Mouse (Mus musculus) midbrain, embryonic 11.5 days (tissue): ENCODE results near the gene 4931428L18Rik. TPM values are rescaled to one million over a fixed set of nuclear protein-coding genes. Genes with fewer than 3 reads are reported as not detected.

Experiments
- ATAC-seq: fragments of 200-750 bp; cut with Nextera tagmentation; 2 replicates; pipeline ENCODE4 v1.8.0; 2017; ENCODE audit warnings: moderate TSS enrichment, moderate library complexity; ENCODE audit not compliant: low FRiP score
- DNase-seq: peaks from one replicate; pipeline ENCODE4 v3.0.0; 2015; ENCODE audit warnings: low spot score; ENCODE audit errors: missing footprints
- H3K27ac ChIP-seq: fragments of 300-500 bp; sonication (generic); 2 replicates; pipeline ENCODE4 v1.5.1; 2014; ENCODE audit warnings: low read depth, low read length
- H3K27me3 ChIP-seq: fragments of 300-500 bp; sonication (generic); 2 replicates; pipeline ENCODE4 v1.6.1; 2014; ENCODE audit warnings: mild to moderate bottlenecking, low read length, moderate library complexity, mixed read lengths; ENCODE audit not compliant: control insufficient read depth, insufficient read depth
- H3K36me3 ChIP-seq: fragments of 300-500 bp; sonication (generic); 2 replicates; pipeline ENCODE4 v1.6.1; 2014; ENCODE audit warnings: mild to moderate bottlenecking, low read length, moderate library complexity, mixed read lengths; ENCODE audit not compliant: control insufficient read depth, insufficient read depth
- H3K4me1 ChIP-seq: fragments of 300-500 bp; sonication (generic); 2 replicates; pipeline ENCODE4 v1.6.1; 2014; ENCODE audit warnings: low read length; ENCODE audit not compliant: control insufficient read depth, insufficient read depth
- H3K4me2 ChIP-seq: fragments of 300-500 bp; sonication (generic); 2 replicates; pipeline ENCODE4 v1.6.1; 2014; ENCODE audit warnings: mild to moderate bottlenecking, moderate library complexity
- H3K4me3 ChIP-seq: fragments of 300-500 bp; sonication (generic); 2 replicates; pipeline ENCODE4 v1.5.1; 2014; ENCODE audit warnings: low read depth, low read length
- H3K9ac ChIP-seq: fragments of 300-500 bp; sonication (generic); 2 replicates; pipeline ENCODE4 v1.6.1; 2014; ENCODE audit warnings: low read length
- H3K9me3 ChIP-seq: fragments of 300-500 bp; sonication (generic); 2 replicates; pipeline ENCODE4 v1.6.1; 2016; ENCODE audit warnings: low read length; ENCODE audit not compliant: control insufficient read depth
- WGBS: fragments of 180-500 bp; shearing (Covaris S2); extraction: QIAGEN DNeasy Blood & Tissue Kit; methylation state at CpG from one replicate; pipeline ENCODE4 v1.1.7; 2014; 5-methylcytosine and 5-hydroxymethylcytosine counted together
- polyA plus RNA-seq: library from polyadenylated mRNA; unstranded; fragments of >200 nt; fragmentation: Nextera tagmentation; extraction: Ambion mirVana; gene quantifications from 2 replicates; pipeline ENCODE4 v1.2.1, GENCODE M21; 2014

The 4931428L18Rik gene
- polyA plus RNA-seq, 1 experiment from 2014 or later = not detected

GRCm38 (mm10) chr1:31043208-31043607, 179.3 kb downstream of the 4931428L18Rik start:
- Histone ChIP-seq H3K9ac (no peak overlapping the region), H3K27ac (no peak overlapping the region), H3K4me3 (no peak overlapping the region), H3K4me2 (no peak overlapping the region), H3K9me3 (no peaks in the 10 kb centered on the region), H3K27me3 (no peaks in the 10 kb centered on the region), H3K4me1 (no peaks in the 10 kb centered on the region), H3K36me3 (no peaks in the 10 kb centered on the region)
- ATAC-seq (no peak), DNase-seq (no peak)
- 85% methylated on average over 3 of the region's 3 CpGs for WGBS

GRCm38 (mm10) chr1:31042793-31043192, 179.7 kb downstream of the 4931428L18Rik start:
- Histone ChIP-seq H3K36me3 (no peaks in the 10 kb centered on the region), H3K27me3 (no peaks in the 10 kb centered on the region), H3K4me1 (no peaks in the 10 kb centered on the region), H3K4me2 (no peak overlapping the region), H3K4me3 (no peak overlapping the region), H3K27ac (no peak overlapping the region), H3K9ac (no peak overlapping the region), H3K9me3 (no peaks in the 10 kb centered on the region)
- 89% methylated on average over 4 of the region's 4 CpGs for WGBS
- ATAC-seq (no peak), DNase-seq (no peak)

- no peak overlapping the region for H3K4me3 ChIP-seq
- no peak for DNase-seq
- WGBS = 74% methylated on average over 2 of the region's 2 CpGs
- no peak for ATAC-seq
- H3K27me3 ChIP-seq = no peaks in the 10 kb centered on the region
- H3K4me2 ChIP-seq = no peak overlapping the region
- H3K27ac ChIP-seq = no peak overlapping the region
- H3K9me3 ChIP-seq = no peaks in the 10 kb centered on the region
- H3K36me3 ChIP-seq = no peaks in the 10 kb centered on the region
- H3K4me1 ChIP-seq = no peaks in the 10 kb centered on the region
- no peak overlapping the region for H3K9ac ChIP-seq
These were observed 188.5 kb downstream of the 4931428L18Rik start for GRCm38 (mm10) chr1:31033851-31034534.

GRCm38 (mm10) chr1:31032351-31032750, 190.1 kb downstream of the 4931428L18Rik start:
- Histone ChIP-seq H3K4me1 (no peaks in the 10 kb centered on the region), H3K9me3 (no peaks in the 10 kb centered on the region), H3K27me3 (no peaks in the 10 kb centered on the region), H3K36me3 (no peaks in the 10 kb centered on the region), H3K27ac (no peak overlapping the region), H3K9ac (no peak overlapping the region), H3K4me3 (no peak overlapping the region), H3K4me2 (no peak overlapping the region)
- 91% methylated on average over 2 of the region's 2 CpGs for WGBS
- DNase-seq (no peak), ATAC-seq (no peak)

- no peak for DNase-seq
- no peaks in the 10 kb centered on the region for H3K27me3 ChIP-seq
These were observed 199.3 kb downstream of the 4931428L18Rik start for GRCm38 (mm10) chr1:31023173-31023572.

GRCm38 (mm10) chr1:31019283-31019682, 203.2 kb downstream of the 4931428L18Rik start:
- no peak overlapping the region for H3K4me3 ChIP-seq
- H3K4me2 ChIP-seq = no peak overlapping the region
- H3K9ac ChIP-seq = no peak overlapping the region
- no peak overlapping the region for H3K27ac ChIP-seq
- 82% methylated on average over 6 of the region's 6 CpGs for WGBS
- ATAC-seq (no peak), DNase-seq (no peak)
- H3K27me3 ChIP-seq = no peaks in the 10 kb centered on the region
- no peaks in the 10 kb centered on the region for H3K9me3 ChIP-seq
- H3K36me3 ChIP-seq = no peaks in the 10 kb centered on the region
- H3K4me1 ChIP-seq = no peaks in the 10 kb centered on the region

More at GRCm38 (mm10) chr1:31023173-31023572, 199.3 kb downstream of the 4931428L18Rik start:
- Histone ChIP-seq H3K4me2 (no peak overlapping the region), H3K9ac (no peak overlapping the region), H3K9me3 (no peaks in the 10 kb centered on the region), H3K4me1 (no peaks in the 10 kb centered on the region), H3K4me3 (no peak overlapping the region), H3K36me3 (no peaks in the 10 kb centered on the region), H3K27ac (no peak overlapping the region)
- ATAC-seq = no peak

GRCm38 (mm10) chr1:31017377-31017776, 205.1 kb downstream of the 4931428L18Rik start:
- 82% methylated on average over 5 of the region's 5 CpGs for WGBS
- Histone ChIP-seq H3K4me2 (no peak overlapping the region), H3K27ac (no peak overlapping the region), H3K9ac (no peak overlapping the region), H3K36me3 (no peaks in the 10 kb centered on the region), H3K9me3 (no peaks in the 10 kb centered on the region), H3K4me1 (no peaks in the 10 kb centered on the region), H3K27me3 (no peaks in the 10 kb centered on the region), H3K4me3 (no peak overlapping the region)
- ATAC-seq = no peak
- DNase-seq = no peak

- WGBS = 87% methylated on average over 6 of the region's 6 CpGs
These were observed 206.4 kb downstream of the 4931428L18Rik start for GRCm38 (mm10) chr1:31016068-31016467.

GRCm38 (mm10) chr1:31015261-31015660, 207.2 kb downstream of the 4931428L18Rik start:
- WGBS = 84% methylated on average over 2 of the region's 2 CpGs
- Histone ChIP-seq H3K9ac (no peak overlapping the region), H3K27me3 (no peaks in the 10 kb centered on the region), H3K4me3 (no peak overlapping the region), H3K4me1 (no peaks in the 10 kb centered on the region), H3K36me3 (no peaks in the 10 kb centered on the region), H3K4me2 (no peak overlapping the region), H3K27ac (no peak overlapping the region), H3K9me3 (no peaks in the 10 kb centered on the region)
- DNase-seq (no peak), ATAC-seq (no peak)

More at GRCm38 (mm10) chr1:31016068-31016467, 206.4 kb downstream of the 4931428L18Rik start:
- Histone ChIP-seq H3K9me3 (no peaks in the 10 kb centered on the region), H3K4me1 (no peaks in the 10 kb centered on the region), H3K27me3 (no peaks in the 10 kb centered on the region), H3K9ac (no peak overlapping the region), H3K4me3 (no peak overlapping the region), H3K4me2 (no peak overlapping the region), H3K36me3 (no peaks in the 10 kb centered on the region), H3K27ac (no peak overlapping the region)
- ATAC-seq = no peak
- DNase-seq = no peak
